Comparison of ENCODE assay signal across 7 mouse cellular contexts in the genomic region with DNA sequence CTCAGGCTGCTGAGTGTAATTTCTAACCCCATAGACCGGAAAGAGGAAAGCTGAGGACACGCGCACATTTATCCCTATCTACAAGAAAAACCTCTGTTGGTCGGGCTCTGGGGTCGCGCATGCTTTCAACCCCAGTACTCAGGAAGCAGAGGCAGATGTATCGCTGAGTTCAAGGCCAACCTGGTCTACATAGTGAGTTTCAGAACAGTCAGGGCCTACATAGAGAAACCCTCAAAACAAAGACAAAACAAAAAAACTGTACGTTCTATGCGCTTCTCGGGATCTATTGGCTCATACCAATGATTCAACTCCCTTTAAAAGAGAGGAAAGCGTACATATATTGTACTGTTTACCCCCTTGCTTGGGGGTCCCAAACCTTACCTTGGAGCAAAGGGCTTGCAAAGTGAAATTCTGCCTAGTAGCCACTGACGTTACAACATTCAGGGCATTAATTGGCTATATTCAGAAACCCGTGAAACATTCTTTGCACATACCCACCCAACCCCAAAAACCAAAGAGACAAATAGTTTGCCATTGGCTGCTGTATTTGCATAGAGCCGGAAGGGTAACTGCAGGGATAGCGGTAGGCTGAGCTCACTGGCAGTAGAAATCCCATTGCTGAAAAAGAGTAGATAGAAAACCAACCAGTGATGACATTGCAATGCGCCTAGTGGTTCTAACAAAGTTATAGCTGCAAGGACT. TPM values are rescaled to one million over a fixed set of nuclear protein-coding genes. Genes with fewer than 3 reads are reported as not detected.
DNase-seq lines count a peak whose midpoint lies in the region; ATAC-seq and TF ChIP-seq lines count a peak whose summit lies in the region.

No protein-coding gene starts in this region.

- peaks cover 12% of the 10 kb centered on the region for H3K36me3 ChIP-seq in spleen, adult 2 months (ENCODE audit: control insufficient read depth, insufficient read depth, low read length)
- peaks cover 31% of the 10 kb centered on the region for H3K36me3 ChIP-seq in forebrain, embryonic 10.5 days (replicated peaks)
- H3K36me3 ChIP-seq in limb, embryonic 15.5 days = peaks cover 21% of the 10 kb centered on the region

- no peaks in the 10 kb centered on the region for H3K27me3 ChIP-seq in spleen, adult 2 months (ENCODE audit: control insufficient read depth, insufficient read depth, low read length)
- H3K27me3 ChIP-seq in forebrain, embryonic 10.5 days (ENCODE audit: poor library complexity, severe bottlenecking) = no peaks in the 10 kb centered on the region
- no peaks in the 10 kb centered on the region for H3K27me3 ChIP-seq in limb, embryonic 15.5 days

- DNase-seq in spleen, adult 2 months (ENCODE audit: low read depth in 1 of 2, low spot score in 2 of 2) = no peak
- DNase-seq in spleen, postnatal 4 days (ENCODE audit: low spot score in 2 of 2) = no peak
- DNase-seq in forebrain, embryonic 10.5 days (ENCODE audit: extremely low spot score, low spot score) = no peak
- no peak for DNase-seq in right cerebral cortex, postnatal 36 days (ENCODE audit: low spot score in 2 of 2)
- no peak for DNase-seq in left cerebral cortex, adult 11 months (ENCODE audit: low spot score)

- H3K4me1 ChIP-seq in spleen, adult 2 months (ENCODE audit: control insufficient read depth, insufficient read depth, insufficient read length) = no peaks in the 10 kb centered on the region; the same call in 1 of the 2 replicates
- H3K4me1 ChIP-seq in forebrain, embryonic 10.5 days = peaks cover 24% of the 10 kb centered on the region
- peaks cover 16% of the 10 kb centered on the region for H3K4me1 ChIP-seq in limb, embryonic 15.5 days

- peak overlapping the region; percentile 55 for H3K4me2 ChIP-seq in limb, embryonic 15.5 days

- peak overlapping the region; percentile 55 for H3K4me3 ChIP-seq in spleen, adult 2 months (ENCODE audit: extremely low read depth, insufficient read depth, insufficient read length)
- peak overlapping the region; percentile 62 for H3K4me3 ChIP-seq in forebrain, embryonic 10.5 days
- H3K4me3 ChIP-seq in limb, embryonic 15.5 days = peak overlapping the region; percentile 84

- 49% methylated on average over 16 of the region's 16 CpGs for WGBS in spleen, adult 2 months
- whole genome bisulfite sequencing in forebrain, embryonic 10.5 days = 49% methylated on average over 16 of the region's 16 CpGs
- WGBS in limb, embryonic 15.5 days = 43% methylated on average over 16 of the region's 16 CpGs

- no peaks in the 10 kb centered on the region for H3K9me3 ChIP-seq in forebrain, embryonic 10.5 days
- H3K9me3 ChIP-seq in limb, embryonic 15.5 days = no peaks in the 10 kb centered on the region

- peak overlapping the region; percentile 73 for H3K27ac ChIP-seq in spleen, adult 2 months (ENCODE audit: insufficient read depth, low read length)
- peak overlapping the region; percentile 86 for H3K27ac ChIP-seq in forebrain, embryonic 10.5 days
- H3K27ac ChIP-seq in limb, embryonic 15.5 days = peak overlapping the region; percentile 87

- no peak overlapping the region for H3K9ac ChIP-seq in limb, embryonic 15.5 days

- no peak for ATAC-seq in limb, embryonic 15.5 days (ENCODE audit: insufficient number of reproducible peaks, low FRiP score, low TSS enrichment, low read depth)
- ATAC-seq in megakaryocyte-erythroid progenitor cell, adult 5-6 weeks (replicated peaks; ENCODE audit: low FRiP score, low TSS enrichment, poor library complexity, severe bottlenecking) = no peak

- TF ChIP-seq CTCF in spleen, adult 2 months (IDR thresholded peaks at IDR 0.05; ENCODE audit: extremely low read depth, insufficient read depth, insufficient read length, insufficient replicate concordance) = no peak

- TF ChIP-seq POLR2A in spleen, adult 2 months (IDR thresholded peaks at IDR 0.05; ENCODE audit: low read depth, low read length) = no peak

RNA-seq across cellular contexts. Expression of a gene that starts 0.7 kb away (rescaled TPM):
- polyA plus RNA-seq in spleen, adult 2 months (2012; rRNA removed) = 78.8 and 111 TPM in 2 replicates
- polyA plus RNA-seq in forebrain, embryonic 10.5 days (2016; fragmentation: Nextera tagmentation; extraction: Ambion mirVana) = 55.2 and 56.3 TPM in 2 replicates
- 70.5 and 73.3 TPM in 2 replicates for polyA plus RNA-seq in limb, embryonic 15.5 days (2015; fragmentation: Nextera tagmentation; extraction: Ambion mirVana)
- total RNA-seq in megakaryocyte-erythroid progenitor cell, adult 5-6 weeks (2014; fragmentation: Nextera tagmentation) = 16.2 and 30.1 TPM in 2 replicates
- 3.0 and 7.5 TPM in 2 replicates for total RNA-seq in megakaryocyte-erythroid progenitor cell, adult 5-6 weeks (2017)

RNA-seq across cellular contexts. Expression of a gene that starts 1.5 kb away (rescaled TPM):
- polyA plus RNA-seq in spleen, adult 2 months (2012; rRNA removed) = not detected in 2 replicates
- polyA plus RNA-seq in forebrain, embryonic 10.5 days (2016; fragmentation: Nextera tagmentation; extraction: Ambion mirVana) = not detected in 2 replicates
- 0.90 and 1.2 TPM in 2 replicates for polyA plus RNA-seq in limb, embryonic 15.5 days (2015; fragmentation: Nextera tagmentation; extraction: Ambion mirVana)
- not detected in 2 replicates for total RNA-seq in megakaryocyte-erythroid progenitor cell, adult 5-6 weeks (2014; fragmentation: Nextera tagmentation)
- total RNA-seq in megakaryocyte-erythroid progenitor cell, adult 5-6 weeks (2017) = not detected in 2 replicates

RNA-seq across cellular contexts. Expression of a gene that starts 1.6 kb away (rescaled TPM):
- 1.0 and 2.3 TPM in 2 replicates for polyA plus RNA-seq in spleen, adult 2 months (2012; rRNA removed)
- polyA plus RNA-seq in forebrain, embryonic 10.5 days (2016; fragmentation: Nextera tagmentation; extraction: Ambion mirVana) = 1.1 and 1.7 TPM in 2 replicates
- 127 and 146 TPM in 2 replicates for polyA plus RNA-seq in limb, embryonic 15.5 days (2015; fragmentation: Nextera tagmentation; extraction: Ambion mirVana)
- total RNA-seq in megakaryocyte-erythroid progenitor cell, adult 5-6 weeks (2014; fragmentation: Nextera tagmentation) = not detected in 2 replicates
- not detected in 2 replicates for total RNA-seq in megakaryocyte-erythroid progenitor cell, adult 5-6 weeks (2017)

RNA-seq across cellular contexts. Expression of a gene that starts 12.8 kb away (rescaled TPM):
- polyA plus RNA-seq in spleen, adult 2 months (2012; rRNA removed) = 83.0 and 97.5 TPM in 2 replicates
- 73.7 and 74.0 TPM in 2 replicates for polyA plus RNA-seq in forebrain, embryonic 10.5 days (2016; fragmentation: Nextera tagmentation; extraction: Ambion mirVana)
- polyA plus RNA-seq in limb, embryonic 15.5 days (2015; fragmentation: Nextera tagmentation; extraction: Ambion mirVana) = 74.5 and 78.3 TPM in 2 replicates
- 23.6 and 24.3 TPM in 2 replicates for total RNA-seq in megakaryocyte-erythroid progenitor cell, adult 5-6 weeks (2014; fragmentation: Nextera tagmentation)
- 19.5 and 22.1 TPM in 2 replicates for total RNA-seq in megakaryocyte-erythroid progenitor cell, adult 5-6 weeks (2017)

RNA-seq across cellular contexts. Expression of a gene that starts 16.2 kb away (rescaled TPM):
- 9.5 and 12.1 TPM in 2 replicates for polyA plus RNA-seq in spleen, adult 2 months (2012; rRNA removed)
- polyA plus RNA-seq in forebrain, embryonic 10.5 days (2016; fragmentation: Nextera tagmentation; extraction: Ambion mirVana) = 4.1 and 4.3 TPM in 2 replicates
- 3.4 and 3.7 TPM in 2 replicates for polyA plus RNA-seq in limb, embryonic 15.5 days (2015; fragmentation: Nextera tagmentation; extraction: Ambion mirVana)
- 6.9 and 7.0 TPM in 2 replicates for total RNA-seq in megakaryocyte-erythroid progenitor cell, adult 5-6 weeks (2014; fragmentation: Nextera tagmentation)
- total RNA-seq in megakaryocyte-erythroid progenitor cell, adult 5-6 weeks (2017) = 1.3 and 4.9 TPM in 2 replicates

Comparison
In these comparisons a context has a peak if more than half of its experiments do, and no peak if none do; other contexts are left out.
1. RNA of a gene that starts 1.6 kb away (polyA plus RNA-seq): 127 to 146 TPM in limb, embryonic 15.5 days; 1.1 to 1.7 TPM in forebrain, embryonic 10.5 days and 1.0 to 2.3 TPM in spleen, adult 2 months; every median in the first group is over 10 times any median in the second.
2. Peak in every context shown above with its lines, with median percentiles within 50 percentile points of each other: H3K27ac ChIP-seq and H3K4me3 ChIP-seq.